Comparison of ENCODE assay signal across 27 mouse cellular contexts in genomic region chr6:93353353-93354125, GRCm38 (mm10).
A peak's percentile ranks its signal among the peaks of the same experiment; 100 is the strongest.
DNase-seq lines count a peak whose midpoint lies in the region; ATAC-seq and TF ChIP-seq lines count a peak whose summit lies in the region.
"Had no signal": no experiment of that assay in that cellular context is flagged by ENCODE, and none has a peak within 500 bp of the region (broad histone marks: within the 10 kb centered on the region; RNA-seq: fewer than 3 reads in every experiment).

No protein-coding gene starts in this region.

- in situ Hi-C loops in ES-E14 (cut with MboI; ENCODE audit: low sequenced_read_pairs in 2 of 2, unreplicated experiment in 2 of 2): no loop called here

- no peaks in the 10 kb centered on the region for H3K36me3 ChIP-seq in midbrain, postnatal 0 days (ENCODE audit: insufficient read depth, low read length)
- H3K36me3 ChIP-seq in midbrain, embryonic 16.5 days (ENCODE audit: control insufficient read depth, insufficient read depth, low read length): no peaks in the 10 kb centered on the region
- H3K36me3 ChIP-seq in ES-E14 (ENCODE audit: control insufficient read depth, insufficient read depth, low read length, poor library complexity, severe bottlenecking): no peaks in the 10 kb centered on the region
- H3K36me3 ChIP-seq: embryonic facial prominence, embryonic 12.5 days; embryonic facial prominence, embryonic 15.5 days; heart, embryonic 10.5 days; heart, embryonic 13.5 days; intestine, embryonic 15.5 days had no signal

- H3K9ac ChIP-seq in midbrain, postnatal 0 days (replicated peaks; ENCODE audit: low read length, poor library complexity, severe bottlenecking): no peak overlapping the region
- H3K9ac ChIP-seq in midbrain, embryonic 16.5 days (ENCODE audit: low read depth, low read length): no peak overlapping the region
- no peak overlapping the region for H3K9ac ChIP-seq in ES-E14 (ENCODE audit: insufficient read depth, low read depth, low read length, poor library complexity, severe bottlenecking)
- H3K9ac ChIP-seq: embryonic facial prominence, embryonic 12.5 days; embryonic facial prominence, embryonic 15.5 days; forebrain, postnatal 0 days; heart, embryonic 13.5 days; hindbrain, embryonic 14.5 days; intestine, embryonic 15.5 days had no signal

- no peaks in the 10 kb centered on the region for H3K9me3 ChIP-seq in midbrain, postnatal 0 days (ENCODE audit: low read length)
- no peaks in the 10 kb centered on the region for H3K9me3 ChIP-seq in midbrain, embryonic 16.5 days (replicated peaks; ENCODE audit: control insufficient read depth, low read length, poor library complexity, severe bottlenecking)
- no peaks in the 10 kb centered on the region for H3K9me3 ChIP-seq in ES-E14 (ENCODE audit: control insufficient read depth, insufficient read depth, low read depth, low read length)
- H3K9me3 ChIP-seq: embryonic facial prominence, embryonic 12.5 days; embryonic facial prominence, embryonic 15.5 days; heart, embryonic 10.5 days; heart, embryonic 13.5 days; intestine, embryonic 15.5 days had no signal

- no peak overlapping the region for H3K4me2 ChIP-seq in midbrain, postnatal 0 days (ENCODE audit: low read depth, low read length, poor library complexity, severe bottlenecking)
- no peak overlapping the region for H3K4me2 ChIP-seq in midbrain, embryonic 16.5 days (ENCODE audit: low read length)
- H3K4me2 ChIP-seq: embryonic facial prominence, embryonic 12.5 days; embryonic facial prominence, embryonic 15.5 days; heart, embryonic 13.5 days; hindbrain, embryonic 14.5 days; intestine, embryonic 15.5 days had no signal

- H3K27me3 ChIP-seq in midbrain, postnatal 0 days (ENCODE audit: insufficient read depth, low read length): no peaks in the 10 kb centered on the region
- no peaks in the 10 kb centered on the region for H3K27me3 ChIP-seq in midbrain, embryonic 16.5 days (ENCODE audit: control insufficient read depth, insufficient read depth, low read depth, low read length)
- H3K27me3 ChIP-seq: embryonic facial prominence, embryonic 12.5 days; embryonic facial prominence, embryonic 15.5 days; heart, embryonic 13.5 days; intestine, embryonic 15.5 days had no signal

- no peak overlapping the region for H3K27ac ChIP-seq in midbrain, postnatal 0 days (ENCODE audit: low read depth, low read length)
- no peak overlapping the region for H3K27ac ChIP-seq in midbrain, embryonic 16.5 days (ENCODE audit: low read length)
- no peak overlapping the region for H3K27ac ChIP-seq in ES-E14 (ENCODE audit: insufficient read depth, low read depth, low read length, poor library complexity, severe bottlenecking)
- H3K27ac ChIP-seq: embryonic facial prominence, embryonic 12.5 days; embryonic facial prominence, embryonic 15.5 days; gastrocnemius, adult 2 months; heart, embryonic 10.5 days; heart, embryonic 13.5 days; hindbrain, embryonic 14.5 days; intestine, embryonic 15.5 days had no signal

- no peak for TF ChIP-seq POLR2A in brain, embryonic 14.5 days (IDR thresholded peaks at IDR 0.05; ENCODE audit: borderline replicate concordance, extremely low read depth, insufficient read depth, insufficient read length, poor library complexity, severe bottlenecking)

- no peak for TF ChIP-seq CTCF in midbrain, postnatal 0 days (IDR thresholded peaks at IDR 0.05)
- no peak for TF ChIP-seq CTCF in brain, embryonic 14.5 days (IDR thresholded peaks at IDR 0.05; ENCODE audit: borderline replicate concordance, extremely low read depth, insufficient read depth, insufficient read length)

- H3K4me3 ChIP-seq in midbrain, postnatal 0 days (ENCODE audit: low read depth, low read length): no peak overlapping the region
- no peak overlapping the region for H3K4me3 ChIP-seq in midbrain, embryonic 16.5 days (ENCODE audit: low read depth, low read length)
- no peak overlapping the region for H3K4me3 ChIP-seq in ES-E14 (ENCODE audit: insufficient read depth in 1 of 2, low read depth in 1 of 2, low read length in 2 of 2, poor library complexity in 1 of 2, severe bottlenecking in 1 of 2)
- H3K4me3 ChIP-seq: embryonic facial prominence, embryonic 12.5 days; embryonic facial prominence, embryonic 15.5 days; gastrocnemius, adult 2 months; heart, embryonic 10.5 days; heart, embryonic 13.5 days; intestine, embryonic 15.5 days had no signal

- 76% methylated on average over 12 of the region's 12 CpGs for WGBS in midbrain, postnatal 0 days
- 74% methylated on average over 12 of the region's 12 CpGs for WGBS in midbrain, embryonic 16.5 days

- ATAC-seq in midbrain, postnatal 0 days (ENCODE audit: low FRiP score): no peak
- ATAC-seq in midbrain, embryonic 16.5 days: no peak
- ATAC-seq: CD4-positive, CD25-positive, alpha-beta regulatory T cell, adult 4 months; forebrain, embryonic 14.5 days; forebrain, postnatal 0 days; intestine, embryonic 15.5 days had no signal

- H3K4me1 ChIP-seq in midbrain, postnatal 0 days (ENCODE audit: insufficient read depth, low read length): 0 out of 2 replicates have a peak, but pooled peaks cover 9% of the 10 kb centered on the region
- peaks cover 6% of the 10 kb centered on the region for H3K4me1 ChIP-seq in midbrain, embryonic 16.5 days (ENCODE audit: control insufficient read depth, insufficient read depth, low read length)
- peaks cover 2% of the 10 kb centered on the region in 2 experiments; a peak in 2 of 4 replicates for H3K4me1 ChIP-seq in ES-E14 (ENCODE audit: control insufficient read depth in 2 of 2, insufficient read depth in 2 of 2, low read length in 2 of 2, poor library complexity in 1 of 2)
- H3K4me1 ChIP-seq: heart, embryonic 10.5 days; intestine, embryonic 15.5 days had no signal

- DNase-seq in midbrain, postnatal 0 days (ENCODE audit: low spot score): peak; percentile 3
- DNase-seq in ES-E14 (ENCODE audit: low read depth, low spot score): peak; percentile 20
- DNase-seq in brain, embryonic 14.5 days (ENCODE audit: low read depth): peak; percentile 2
- no peak for DNase-seq in heart, adult 11 months
- DNase-seq in embryo, embryonic 9.5 days (ENCODE audit: extremely low spot score): no peak
- DNase-seq: adrenal gland, adult 2 months; adrenal gland, postnatal 14 days; cerebellum, adult 11-12 months; cerebellum, adult 8-10 months; cerebellum, postnatal 10 days; cerebellum, postnatal 36 days; forebrain, postnatal 0 days; gastrocnemius, adult 2 months; gastrocnemius, postnatal 14 days; heart, adult 18-20 months; heart, postnatal 14 days; heart, postnatal 4 days; kidney, adult 11 months had no signal

TF ChIP-seq in ES-E14, 5 proteins besides CTCF, POLR2A, EP300 and RAD21:
- no peak for TF ChIP-seq ZC3H11A (IDR thresholded peaks at IDR 0.05; ENCODE audit: borderline replicate concordance, low read depth, low read length)
- no peak for TF ChIP-seq HCFC1 (IDR thresholded peaks at IDR 0.05; ENCODE audit: borderline replicate concordance, insufficient read depth, low read length)
- no peak for TF ChIP-seq ZNF384 (IDR thresholded peaks at IDR 0.05; ENCODE audit: low read depth, low read length)
- TF ChIP-seq MAFK (IDR thresholded peaks at IDR 0.05; ENCODE audit: insufficient read depth, low read depth, low read length): no peak
- TF ChIP-seq CHD2 (IDR thresholded peaks at IDR 0.05; ENCODE audit: low read depth, low read length): no peak

Comparison
In these comparisons a context has a peak if more than half of its experiments do, and no peak if none do; other contexts are left out.
1. DNase-seq: peak in midbrain, postnatal 0 days (single experiment), ES-E14 (single experiment) and brain, embryonic 14.5 days (single experiment); none in heart, adult 11 months (single experiment) and embryo, embryonic 9.5 days (single experiment).